Mouse (Mus musculus): ENCODE data around the gene Nyx.
"Not testable (repeated sequence)": the region's sequence is repeated elsewhere in the genome, so short reads cannot be mapped to it uniquely, and the experiment has no call there.

Gene Nyx

GRCm38 (mm10) chrX:13465810-13466209 is at the start of gene Nyx:
TSS of gene Nyx (plus strand) at chrX:13466110.
- no peak for DNase-seq (ENCODE audit: low spot score in 2 of 2)

- no peak for DNase-seq (ENCODE audit: low spot score in 2 of 2)
These were observed 43.9 kb upstream of the Nyx start for GRCm38 (mm10) chrX:13422047-13422446.

GRCm38 (mm10) chrX:13431421-13431820 is 34.5 kb upstream of the Nyx start:
- DNase-seq (ENCODE audit: low spot score in 2 of 2), result no peak

GRCm38 (mm10) chrX:13436042-13436441 is 29.9 kb upstream of the Nyx start:
- DNase-seq (ENCODE audit: low spot score in 2 of 2), result not testable (repeated sequence)

DNA sequence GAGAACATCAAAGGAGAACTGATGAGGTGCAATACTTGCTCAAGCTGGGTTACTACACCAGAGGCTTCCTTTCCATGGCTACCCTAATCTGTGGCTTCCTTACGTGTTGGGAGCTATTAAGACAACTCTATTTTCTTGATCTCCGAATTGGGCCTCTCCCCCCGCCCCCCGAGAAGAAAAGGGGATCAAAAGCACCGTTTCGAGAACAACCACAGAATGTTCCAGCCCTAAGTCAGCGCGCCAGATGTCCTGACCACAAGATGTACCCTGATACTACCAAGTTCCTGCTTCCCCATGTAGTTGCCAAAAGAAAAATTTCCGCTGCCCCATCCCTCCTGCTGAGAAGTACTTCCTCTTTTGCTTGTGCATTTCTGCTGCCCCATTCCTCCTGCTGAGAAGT is 9.4 kb upstream of the Nyx start:
- not testable (repeated sequence) for DNase-seq (ENCODE audit: low spot score in 2 of 2)

- no peak for DNase-seq (ENCODE audit: low spot score in 2 of 2)
These were observed 7.1 kb upstream of the Nyx start for GRCm38 (mm10) chrX:13458766-13459165.

- DNase-seq (ENCODE audit: low spot score in 2 of 2), result peak; percentile 84
These were observed 4.3 kb upstream of the Nyx start for GRCm38 (mm10) chrX:13461266-13462261.

DNA sequence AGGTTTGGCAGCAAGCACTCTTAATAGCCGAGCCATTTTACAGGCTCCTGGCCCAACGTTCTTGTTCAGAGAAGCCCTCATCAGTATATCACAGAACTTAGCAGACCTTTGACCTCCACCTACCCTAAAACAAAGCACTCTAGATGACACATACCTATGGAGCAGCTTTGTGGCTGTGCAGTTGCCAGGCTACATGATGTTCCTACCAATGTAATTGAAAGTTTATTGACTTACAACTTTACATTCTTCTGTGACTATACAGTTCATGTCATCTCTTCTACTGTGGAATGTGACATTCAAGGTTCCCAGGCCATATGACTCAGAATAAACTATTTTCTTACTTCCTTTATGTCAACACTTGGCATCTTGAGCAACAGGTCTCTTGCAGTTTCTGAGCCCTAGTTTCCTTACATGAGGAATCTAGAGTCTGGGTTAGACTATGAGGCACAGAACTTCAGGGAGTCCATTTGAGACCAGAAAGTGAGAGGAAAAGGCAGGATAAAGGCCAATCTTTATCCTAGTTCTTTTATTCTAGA is 2.9 kb upstream of the Nyx start:
- DNase-seq (ENCODE audit: low spot score in 2 of 2), result no peak

DNA sequence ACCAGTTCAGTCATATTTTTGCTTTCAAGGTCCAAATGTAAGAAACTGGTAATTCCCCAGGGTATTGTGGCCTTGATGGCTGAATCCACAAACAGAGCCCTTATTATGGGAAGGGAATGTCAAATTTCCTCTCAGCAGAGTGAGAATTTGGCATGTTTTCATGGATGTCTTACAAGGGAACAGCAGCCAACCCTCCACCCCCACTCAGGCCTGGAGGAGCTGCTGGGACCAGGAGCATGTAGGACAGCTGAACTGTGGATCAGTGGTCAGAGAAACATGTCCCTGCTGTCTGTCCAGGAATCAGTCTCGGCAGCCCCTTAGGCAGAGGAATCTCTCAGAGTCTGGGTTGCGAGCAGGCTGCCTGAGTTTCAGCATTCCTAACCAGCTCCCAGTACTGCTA is 771 bp downstream of the Nyx start:
- no peak for DNase-seq (ENCODE audit: low spot score in 2 of 2)

GRCm38 (mm10) chrX:13467121-13467571 is 1.2 kb downstream of the Nyx start:
- no peak for DNase-seq (ENCODE audit: low spot score in 2 of 2)

- no peak for DNase-seq (ENCODE audit: low spot score in 2 of 2)
These were observed 3.5 kb downstream of the Nyx start for GRCm38 (mm10) chrX:13469160-13470116.

- no peak for DNase-seq (ENCODE audit: low spot score in 2 of 2)
These were observed 6.0 kb downstream of the Nyx start for GRCm38 (mm10) chrX:13471925-13472324.

DNA sequence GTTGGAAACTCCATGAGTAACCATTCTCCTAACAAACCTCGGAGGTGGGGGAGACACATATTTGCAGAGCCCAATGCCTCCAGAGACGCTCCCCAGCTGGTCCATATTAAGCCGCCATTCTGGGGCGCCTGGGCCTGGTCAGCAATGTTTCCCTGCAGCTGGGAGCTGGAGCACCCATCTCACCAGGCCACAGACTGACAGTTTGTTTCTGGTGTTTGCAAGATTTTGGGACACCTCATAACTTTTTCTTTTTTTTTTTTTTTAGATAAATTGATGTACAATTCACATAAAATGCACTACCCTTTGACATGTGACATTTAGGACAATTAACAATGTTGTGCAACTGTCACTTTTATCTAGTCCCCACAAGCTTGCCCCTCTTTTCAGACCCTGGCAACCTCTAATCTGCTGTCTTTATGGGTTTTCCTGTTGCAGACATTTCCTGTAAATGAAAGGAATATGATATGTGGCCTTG is 6.9 kb downstream of the Nyx start:
- DNase-seq (ENCODE audit: low spot score in 2 of 2), result no peak

DNA sequence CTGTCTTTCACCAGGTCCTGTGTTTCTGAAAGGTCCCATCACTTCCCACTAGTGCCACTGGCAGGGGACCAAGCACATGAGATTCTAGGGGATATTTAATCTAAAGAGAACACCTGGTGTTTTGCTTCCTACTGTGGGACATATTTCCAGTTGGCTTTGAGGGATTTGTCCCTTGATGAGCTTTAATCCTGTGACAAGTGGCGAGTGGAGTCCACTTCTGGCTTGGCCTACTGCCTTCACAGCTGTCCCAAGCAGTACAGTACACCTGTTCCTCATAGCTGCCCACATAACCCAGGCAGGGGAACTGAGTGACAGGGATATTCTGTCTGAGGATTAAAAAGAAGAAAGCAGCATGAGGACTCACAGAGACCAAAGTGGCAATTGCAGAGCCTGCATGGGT is 9.5 kb downstream of the Nyx start:
- DNase-seq (ENCODE audit: low spot score in 2 of 2), result no peak

DNA sequence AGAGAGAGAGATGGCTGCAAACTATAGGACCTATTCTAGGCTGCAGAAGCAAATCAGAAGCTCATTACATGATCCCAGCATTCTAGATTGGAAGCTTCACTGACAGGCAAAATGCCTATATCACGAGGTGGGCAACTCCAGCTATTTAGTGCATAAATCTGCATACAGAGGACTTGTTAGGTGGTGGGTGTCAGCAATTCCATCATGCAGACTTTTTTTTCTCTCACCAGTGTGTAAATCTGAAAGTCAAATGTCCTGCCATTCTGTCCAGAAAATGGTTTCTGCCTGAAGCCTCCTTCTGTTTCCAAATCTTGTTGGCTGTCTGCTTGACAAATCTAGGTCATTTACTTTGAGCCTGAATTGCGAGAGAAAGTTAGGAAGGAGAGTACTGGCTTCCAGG is 11.7 kb downstream of the Nyx start:
- no peak for DNase-seq (ENCODE audit: low spot score in 2 of 2)

GRCm38 (mm10) chrX:13478298-13478697 is 12.4 kb downstream of the Nyx start:
- DNase-seq (ENCODE audit: low spot score in 2 of 2), result no peak

DNA sequence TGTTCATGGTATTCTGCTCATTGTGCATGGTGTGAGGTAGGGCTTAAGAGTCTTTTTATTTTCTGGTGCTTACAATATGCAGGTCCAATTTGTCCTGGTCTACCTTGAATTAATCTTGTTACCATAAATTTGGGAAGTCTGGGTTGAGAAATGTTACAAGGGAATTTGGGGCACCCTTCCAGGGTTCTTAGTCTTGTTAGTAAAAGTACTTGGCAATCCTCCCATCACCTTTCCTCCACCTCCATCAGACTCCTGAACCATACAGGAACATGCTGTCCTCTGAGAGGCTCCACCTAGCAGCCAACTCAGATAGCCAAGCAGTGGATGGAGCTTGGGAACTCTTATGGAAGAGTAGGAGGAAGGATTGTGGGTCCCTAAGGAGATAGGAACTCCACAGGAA is 13.7 kb downstream of the Nyx start:
- DNase-seq (ENCODE audit: low spot score in 2 of 2), result no peak

DNA sequence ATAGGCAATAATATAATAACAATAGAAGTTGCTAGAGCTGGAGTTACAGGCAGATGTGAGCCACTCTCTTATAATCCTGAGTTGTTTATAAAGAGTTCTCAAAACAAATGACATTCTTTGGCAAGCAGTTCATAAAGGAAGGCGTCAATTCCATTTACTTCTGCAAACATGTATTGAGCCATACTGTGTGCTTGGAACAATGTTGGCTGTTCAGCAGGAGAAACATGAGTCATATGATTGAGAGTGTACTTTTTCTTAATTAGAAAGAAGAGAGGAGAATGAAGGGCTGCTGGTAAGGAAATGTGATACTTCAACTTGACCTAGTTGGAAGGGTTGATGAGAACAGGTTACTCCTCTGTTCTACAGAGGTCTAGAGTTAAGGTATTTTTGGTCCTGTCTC is 16.7 kb downstream of the Nyx start:
- DNase-seq (ENCODE audit: low spot score in 2 of 2), result no peak

DNA sequence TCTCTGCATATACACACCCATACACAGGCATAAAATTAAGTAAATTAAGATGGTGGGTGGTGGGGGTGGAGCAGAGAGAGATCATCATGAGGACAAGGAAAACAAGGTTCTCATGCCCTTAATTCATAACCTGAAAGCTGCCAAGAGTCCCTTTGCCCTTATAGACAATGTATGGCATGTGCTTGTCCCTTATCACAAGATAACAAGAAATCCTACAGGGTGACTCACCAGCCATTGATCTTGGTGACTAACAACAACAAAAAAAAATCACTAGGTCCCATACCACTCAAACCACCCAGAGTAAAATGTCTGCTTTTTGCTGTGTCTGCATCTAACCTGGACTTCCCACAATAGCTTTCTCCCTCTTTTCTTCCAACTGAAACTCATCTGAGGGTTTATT is 18.5 kb downstream of the Nyx start:
- DNase-seq (ENCODE audit: low spot score in 2 of 2), result no peak

DNA sequence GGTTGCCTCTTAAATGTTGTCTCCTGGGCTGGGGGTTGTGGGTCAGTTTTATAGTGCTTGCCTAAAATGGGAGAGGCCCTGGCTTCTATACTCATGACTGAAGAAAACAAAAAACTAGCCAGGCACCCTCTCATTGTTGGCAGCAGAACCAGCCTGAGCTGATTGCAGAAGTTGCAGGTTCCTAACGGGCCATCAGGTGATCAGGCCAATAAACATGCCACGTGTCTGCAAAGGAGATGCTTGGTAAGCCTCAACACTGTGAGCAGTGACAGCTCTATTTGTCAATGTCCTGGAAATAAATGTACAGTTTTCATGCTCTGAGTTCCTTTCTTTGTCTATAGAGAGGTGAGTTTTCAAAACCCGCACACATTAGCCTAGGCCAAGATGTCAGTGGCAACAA is 23.1 kb downstream of the Nyx start:
- no peak for DNase-seq (ENCODE audit: low spot score in 2 of 2)

- no peak for DNase-seq (ENCODE audit: low spot score in 2 of 2)
These were observed 23.9 kb downstream of the Nyx start for GRCm38 (mm10) chrX:13489761-13490160.

- no peak for DNase-seq (ENCODE audit: low spot score in 2 of 2)
These were observed 25.0 kb downstream of the Nyx start for GRCm38 (mm10) chrX:13490941-13491340.

Measured in urinary bladder, postnatal 4 days (tissue).